Mouse (Mus musculus): ENCODE results near the gene Otulin.

Otulin gene

DNA sequence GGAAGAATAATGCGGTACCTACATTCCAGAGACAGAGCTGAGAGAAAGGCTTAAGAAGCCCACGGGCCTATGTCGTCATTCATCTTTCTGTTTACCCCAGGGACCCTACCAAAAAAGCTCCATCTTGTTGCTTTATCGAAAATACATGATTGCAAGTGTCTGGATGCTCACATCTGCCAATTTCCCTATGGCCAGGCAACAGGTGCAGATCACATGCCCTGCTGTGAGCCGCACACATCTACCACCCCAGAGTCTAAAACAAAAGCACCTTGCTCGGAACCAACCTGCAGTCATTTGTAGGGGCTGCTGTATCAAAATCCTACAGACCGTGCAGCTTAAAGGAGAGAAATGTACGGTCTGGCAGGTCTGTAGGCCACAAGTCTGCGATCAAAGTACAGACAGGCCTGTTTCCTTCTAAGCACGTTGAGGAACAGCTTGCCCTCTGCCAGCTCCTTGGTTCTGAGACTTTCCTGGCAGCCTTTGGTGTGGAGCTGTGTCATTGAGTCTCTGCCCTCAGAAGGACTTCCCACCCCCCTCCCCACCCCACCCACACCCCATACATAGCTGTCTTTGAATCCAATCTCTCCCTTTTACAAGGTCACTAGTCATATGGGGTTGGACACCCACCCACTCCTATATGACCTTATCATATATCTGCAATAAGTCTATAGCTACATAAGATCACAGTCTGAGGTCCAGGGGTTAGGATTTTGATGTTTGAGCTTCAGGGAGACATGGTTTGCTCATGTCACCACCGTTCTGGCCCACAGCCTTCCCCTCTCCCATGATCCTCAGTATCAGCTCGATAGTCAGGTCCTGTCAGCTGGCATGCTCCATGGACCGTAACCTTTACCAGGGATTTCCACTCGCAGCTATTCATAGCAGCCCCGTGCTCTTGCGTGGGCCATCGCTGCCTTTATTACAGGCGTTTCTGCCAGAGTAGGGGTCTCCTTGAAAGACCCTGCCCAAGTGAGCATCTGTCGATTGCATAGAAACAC lies 79.1 kb downstream of the Otulin start:
- no peak for DNase-seq (ENCODE audit: low spot score in 2 of 2)

DNA sequence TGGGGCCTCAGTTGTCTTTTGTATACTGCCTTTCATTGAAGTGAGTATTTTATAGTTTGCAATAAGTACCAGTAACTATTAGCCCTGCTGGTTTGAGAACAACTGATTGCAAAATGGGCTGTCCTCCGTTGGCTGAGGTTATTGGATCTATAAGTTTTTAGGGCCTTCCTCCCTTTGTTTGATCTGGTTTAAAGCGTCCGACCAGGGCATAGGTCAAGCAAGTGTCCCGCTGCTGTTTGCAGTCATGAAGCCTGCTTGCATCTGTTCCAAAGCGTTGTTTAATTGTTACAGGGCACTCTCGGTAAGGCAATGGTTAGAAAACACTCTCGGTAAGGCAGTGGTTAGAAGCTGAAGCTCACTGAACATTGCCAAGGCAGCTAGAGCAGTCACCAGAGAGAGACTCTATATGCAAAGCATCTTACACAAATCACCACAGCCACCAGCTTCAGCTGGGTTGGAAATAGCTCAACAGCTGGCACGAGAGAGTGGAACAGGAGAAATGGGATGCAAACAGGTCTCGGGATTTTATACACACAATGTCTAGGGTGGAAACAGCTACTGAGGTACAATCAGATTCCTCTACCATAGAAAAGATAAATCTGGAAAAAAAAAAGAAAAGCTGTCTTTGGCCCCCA lies 80.0 kb downstream of the Otulin start:
- DNase-seq (ENCODE audit: low spot score in 2 of 2), result no peak

DNA sequence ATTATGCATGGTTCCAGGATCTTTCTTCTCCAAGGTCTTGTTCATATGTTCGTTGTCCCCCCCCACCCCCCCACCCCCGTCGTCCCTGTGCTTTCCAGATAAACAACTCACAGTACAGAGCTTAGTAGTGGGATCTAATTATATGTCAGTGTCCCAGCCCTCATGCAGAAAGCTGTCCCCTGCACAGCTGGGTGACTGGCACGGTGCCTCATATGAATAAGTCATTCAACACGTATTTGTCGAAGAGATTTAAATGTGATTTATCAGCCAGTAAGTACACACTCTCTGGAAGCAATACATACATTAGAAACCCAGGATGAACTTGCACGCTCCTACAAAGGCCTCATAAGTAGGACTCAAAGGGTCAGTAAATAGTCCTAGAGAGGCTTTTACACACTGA lies 80.6 kb downstream of the Otulin start:
- no peak for DNase-seq (ENCODE audit: low spot score in 2 of 2)

DNA sequence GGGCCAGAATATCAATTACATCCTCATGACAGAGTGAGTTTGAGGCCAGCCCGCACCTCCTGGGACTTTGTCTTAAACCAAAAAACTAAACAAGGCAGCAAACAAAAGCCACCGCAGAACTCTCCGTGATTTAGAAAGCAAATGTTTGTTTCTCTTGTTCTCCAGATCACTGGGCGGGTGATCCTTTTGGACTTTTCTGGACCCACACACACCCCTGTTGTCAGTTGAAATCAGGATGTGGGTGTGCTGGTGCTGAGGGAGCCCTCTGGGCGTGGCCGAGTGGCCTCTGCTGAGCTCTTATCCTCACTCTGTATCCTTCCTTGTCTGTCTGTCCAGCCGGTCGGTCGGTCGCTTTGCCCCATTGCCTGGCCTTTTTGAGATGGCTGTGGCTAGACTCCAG lies 81.4 kb downstream of the Otulin start:
- no peak for DNase-seq (ENCODE audit: low spot score in 2 of 2)

DNA sequence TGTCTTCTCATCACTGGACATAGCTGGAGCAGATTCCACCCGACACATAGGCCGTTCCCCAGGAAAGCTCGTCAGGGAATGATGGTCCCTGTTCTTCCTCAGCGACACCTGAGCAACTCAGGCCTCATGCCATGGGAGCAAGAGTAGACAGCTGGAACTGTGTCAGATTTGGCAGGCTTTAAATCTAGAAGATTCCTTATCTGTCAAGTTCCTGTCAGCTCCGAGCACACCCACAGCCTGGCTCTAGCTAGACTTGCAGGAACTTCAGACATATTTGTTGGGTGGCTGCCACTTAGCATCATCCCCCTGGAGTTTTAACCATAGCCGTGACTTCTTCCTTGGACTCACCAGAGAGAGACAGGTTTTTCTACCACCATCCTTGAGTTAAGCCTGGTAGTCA lies 82.4 kb downstream of the Otulin start:
- DNase-seq (ENCODE audit: low spot score in 2 of 2), result no peak

DNA sequence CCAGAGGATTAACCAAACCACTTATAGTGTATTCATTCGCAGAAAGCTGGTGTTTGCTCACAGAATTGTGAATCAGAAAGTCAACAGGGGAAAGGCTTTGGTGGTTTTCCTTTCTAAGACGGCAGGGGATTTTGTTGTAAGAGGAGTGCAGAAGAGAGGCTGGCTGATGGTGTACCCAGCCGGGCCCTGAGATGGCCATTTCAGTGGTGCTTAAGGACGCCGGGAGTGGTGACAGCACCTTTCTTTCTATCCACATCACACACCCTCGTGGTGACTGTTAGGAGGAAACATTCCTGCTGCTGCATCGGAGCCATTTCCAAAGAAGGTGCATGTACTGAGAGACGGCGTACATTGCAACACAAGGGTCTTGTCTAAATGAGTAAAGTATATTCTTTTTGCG lies 85.3 kb downstream of the Otulin start:
- DNase-seq (ENCODE audit: low spot score in 2 of 2), result no peak

DNA sequence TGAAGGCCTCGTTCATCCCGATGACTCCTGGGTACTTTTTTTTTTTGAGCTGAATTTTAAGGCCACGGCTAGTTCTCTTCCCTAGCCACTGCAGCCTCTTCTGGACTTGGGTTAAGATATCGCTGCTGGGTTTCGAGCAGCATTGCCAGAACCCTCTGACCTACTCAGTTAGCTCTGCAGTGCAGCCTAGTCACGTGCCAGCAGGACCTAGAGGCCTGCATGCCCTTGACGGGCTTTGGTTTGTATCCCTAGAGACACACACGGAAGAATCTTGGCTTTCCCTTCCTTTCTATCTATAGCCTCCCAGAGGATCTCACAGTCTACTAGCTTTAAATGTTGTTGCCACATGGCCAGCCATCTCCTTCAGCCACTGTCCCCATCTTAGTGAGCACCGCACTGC lies 90.7 kb downstream of the Otulin start:
- DNase-seq (ENCODE audit: low spot score in 2 of 2), result no peak

DNA sequence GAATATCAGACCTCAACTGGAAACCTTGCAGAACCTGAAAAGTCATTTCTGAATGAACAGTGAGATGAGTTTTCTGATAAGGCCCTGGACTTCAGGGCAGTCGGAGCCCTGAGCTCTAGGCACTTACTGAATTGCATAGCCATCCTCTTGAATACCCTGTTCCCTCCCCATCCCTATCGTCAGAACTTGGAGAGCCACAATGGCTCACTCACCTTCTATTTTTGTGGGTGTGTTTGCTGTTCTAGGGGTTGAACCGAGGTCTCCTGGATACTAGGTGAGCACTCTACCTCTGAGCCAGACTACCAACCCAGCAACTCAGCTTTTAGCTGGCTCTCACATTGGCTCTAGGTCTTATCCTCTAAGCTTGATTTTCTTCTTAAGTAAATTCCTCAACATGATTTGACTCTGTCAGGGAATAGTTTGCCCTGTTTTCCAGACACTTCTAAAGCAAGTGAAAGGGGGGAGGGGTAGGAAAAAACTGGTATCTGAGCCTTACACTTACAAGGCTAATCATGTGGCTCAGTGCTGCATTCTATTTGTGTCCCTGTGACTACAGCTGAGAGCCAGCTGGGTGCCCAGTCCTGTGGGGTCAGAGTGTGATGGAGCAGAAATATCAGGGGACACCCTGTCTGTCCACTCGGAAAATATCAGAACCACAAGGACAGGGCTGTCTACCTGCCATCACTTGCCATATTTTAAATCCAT lies 92.8 kb downstream of the Otulin start:
- no peak for DNase-seq (ENCODE audit: low spot score in 2 of 2)

DNA sequence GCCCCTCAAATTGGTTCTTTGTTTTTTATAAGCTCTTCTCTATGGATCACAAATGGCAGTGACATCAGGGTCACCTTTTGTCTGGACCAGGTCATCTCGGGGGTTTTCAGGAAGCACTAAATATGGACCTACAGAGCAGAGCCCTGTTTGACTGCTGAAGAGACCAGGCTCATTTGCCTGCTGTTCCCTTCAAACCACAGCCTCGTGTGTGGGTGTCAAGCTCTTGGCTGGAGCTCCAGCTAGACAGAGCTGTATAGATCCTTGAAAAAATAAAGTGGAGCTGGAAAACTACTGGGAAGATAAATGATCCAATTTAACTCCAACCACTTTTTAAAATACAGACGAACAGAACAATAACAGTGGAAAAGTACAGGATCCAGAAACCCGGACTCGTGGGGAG lies 93.7 kb downstream of the Otulin start:
- no peak for DNase-seq (ENCODE audit: low spot score in 2 of 2)

DNA sequence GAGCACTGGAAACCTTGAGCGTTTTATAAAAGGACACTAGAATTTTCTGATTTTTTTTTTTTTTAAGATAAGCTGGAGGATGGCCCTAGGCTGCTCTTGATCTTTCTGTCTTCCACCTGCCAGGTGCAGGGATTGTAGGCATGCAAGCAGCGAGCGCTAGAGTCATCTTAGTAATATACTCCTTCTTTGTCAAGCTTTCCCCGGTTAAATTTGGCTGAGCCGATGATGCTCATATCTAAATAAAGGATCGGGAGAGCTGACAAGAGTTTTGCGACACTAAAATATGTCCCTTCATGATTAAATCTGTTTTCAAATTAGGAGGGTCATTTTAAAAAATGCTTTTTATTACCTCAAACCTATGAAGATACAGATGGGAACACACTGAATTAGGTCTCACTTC lies 94.3 kb downstream of the Otulin start:
- no peak for DNase-seq (ENCODE audit: low spot score in 2 of 2)

DNA sequence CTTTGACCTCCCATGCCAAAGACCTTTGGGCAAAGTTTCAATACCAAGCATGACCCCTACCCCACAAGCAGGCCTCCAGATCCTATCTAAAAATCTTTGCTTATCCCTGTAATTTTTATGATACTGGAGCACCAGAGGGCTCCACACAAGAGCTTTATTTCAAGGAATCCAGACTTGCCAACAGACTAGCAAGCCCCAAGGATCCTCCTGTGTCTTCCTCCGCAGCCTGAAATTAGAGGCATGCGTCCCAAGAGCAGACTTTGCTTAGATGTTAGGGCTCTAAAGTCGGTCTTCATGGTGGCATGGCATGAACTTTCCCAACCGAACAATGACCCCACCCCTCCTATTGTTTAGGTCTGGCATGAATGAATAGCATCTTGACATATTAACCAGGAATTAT lies 94.8 kb downstream of the Otulin start:
- DNase-seq (ENCODE audit: low spot score in 2 of 2), result no peak

DNA sequence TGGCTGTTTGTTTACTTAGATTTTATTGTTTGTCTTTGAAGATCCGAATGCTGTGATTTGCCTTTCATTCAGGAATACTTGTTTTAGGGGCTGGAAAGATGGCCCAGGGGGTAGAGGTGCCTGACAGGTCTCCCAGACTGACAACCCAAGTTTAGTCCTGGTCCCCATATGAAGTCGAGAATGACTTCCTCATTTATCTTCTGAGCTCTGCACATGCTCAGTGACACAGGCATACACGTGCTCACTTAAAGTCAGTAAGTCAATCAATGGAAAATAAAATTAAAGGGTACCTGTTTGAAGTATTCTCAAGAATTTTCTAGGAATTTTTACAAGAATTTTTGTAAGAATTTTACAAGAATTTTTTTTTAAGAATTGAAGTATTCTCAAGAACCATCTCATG lies 97.5 kb downstream of the Otulin start:
- no peak for DNase-seq (ENCODE audit: low spot score in 2 of 2)

DNA sequence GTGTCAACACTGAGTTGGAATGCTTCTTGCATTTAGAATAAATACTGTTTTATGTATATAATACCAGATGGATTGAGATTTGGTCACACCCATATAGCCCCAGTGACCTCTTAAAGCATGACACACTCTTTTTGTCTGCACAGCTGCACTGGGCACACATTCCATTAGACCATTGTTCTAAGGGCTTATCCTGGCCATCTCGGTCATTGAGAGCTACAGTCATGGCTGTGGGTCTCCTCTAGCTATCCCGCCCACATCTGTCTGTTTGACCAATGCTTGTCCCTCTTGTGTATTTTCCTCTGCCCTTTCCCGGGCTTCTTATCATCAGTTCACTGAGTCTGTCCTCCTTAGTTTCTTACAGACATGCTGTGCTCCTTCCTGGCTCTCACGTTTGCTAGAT lies 100.5 kb downstream of the Otulin start:
- DNase-seq (ENCODE audit: low spot score in 2 of 2), result no peak

DNA sequence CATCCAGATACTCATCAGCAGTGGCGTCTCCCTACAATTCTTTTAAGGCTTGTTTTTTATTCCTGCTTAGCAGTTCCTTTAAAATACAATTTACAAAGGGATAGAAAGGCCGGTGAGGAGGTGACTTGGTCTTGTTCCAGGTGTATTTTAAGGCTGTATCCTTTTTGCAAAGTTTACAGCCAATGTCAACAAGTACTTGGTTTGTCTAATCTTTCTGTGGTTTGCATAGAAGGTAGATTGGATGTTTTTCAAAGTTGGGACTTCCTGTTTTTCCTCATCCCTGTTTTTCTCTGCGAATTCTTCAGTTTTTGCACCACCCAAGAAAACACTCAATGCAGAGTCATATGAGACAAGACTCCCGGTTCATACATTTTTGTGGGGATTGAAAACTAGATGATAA lies 101.6 kb downstream of the Otulin start:
- DNase-seq (ENCODE audit: low spot score in 2 of 2), result no peak

DNA sequence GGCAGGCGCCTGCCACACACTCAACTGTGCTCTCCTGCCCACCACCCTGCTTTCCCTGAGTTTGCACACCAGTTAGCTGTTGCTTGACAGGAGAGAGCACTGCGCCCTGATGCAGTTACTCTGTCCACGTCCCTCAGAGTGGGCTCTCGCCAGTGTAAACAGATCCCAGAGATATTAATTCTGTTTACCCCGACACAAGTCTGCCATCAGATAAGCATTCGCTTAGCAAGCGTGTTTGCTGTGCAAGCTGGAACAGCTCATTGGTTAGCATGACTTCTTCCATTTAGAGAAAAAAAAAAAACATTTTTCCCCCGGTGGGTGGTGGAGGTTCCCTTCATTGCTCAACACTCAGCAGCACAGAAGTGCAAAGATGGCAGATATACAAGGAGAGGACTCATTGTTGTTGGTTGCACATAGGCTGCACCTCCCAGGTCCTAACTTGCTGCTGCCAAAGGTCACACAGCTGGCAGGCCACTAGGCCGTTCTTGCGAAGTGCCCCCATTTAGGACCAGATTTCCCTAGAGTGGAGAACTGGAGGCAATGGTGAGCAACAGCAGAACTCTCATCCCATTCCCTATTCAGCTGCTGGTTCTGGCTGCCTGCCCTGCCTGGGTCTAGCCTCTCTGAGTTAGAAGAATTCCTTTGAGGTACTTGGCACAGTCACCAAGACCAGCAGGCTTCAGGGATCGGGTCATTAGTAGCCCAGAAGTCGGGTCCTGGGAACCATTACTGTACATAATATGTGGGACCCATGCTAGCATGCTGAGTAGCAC lies 105.1 kb downstream of the Otulin start:
- no peak for DNase-seq (ENCODE audit: low spot score in 2 of 2)

DNA sequence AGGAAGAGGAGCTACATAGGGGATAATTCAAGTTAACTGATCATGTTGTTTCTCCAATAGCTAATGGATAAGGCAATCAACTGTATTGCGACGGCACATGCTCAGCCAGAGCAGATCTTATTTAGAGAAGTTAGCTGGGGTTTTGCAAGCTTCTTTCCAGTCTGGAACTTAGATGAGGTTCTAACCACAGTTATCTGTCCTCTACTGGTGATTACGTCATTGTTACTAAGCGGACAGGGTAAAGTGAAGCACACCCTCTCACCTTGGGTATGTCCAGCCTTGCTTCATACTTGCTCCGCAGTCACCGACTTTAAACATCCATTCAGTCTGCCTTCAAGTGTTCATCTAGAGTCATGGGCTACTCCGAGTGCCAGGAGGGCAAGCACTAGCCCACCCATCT lies 110.6 kb downstream of the Otulin start:
- DNase-seq (ENCODE audit: low spot score in 2 of 2), result no peak

DNA sequence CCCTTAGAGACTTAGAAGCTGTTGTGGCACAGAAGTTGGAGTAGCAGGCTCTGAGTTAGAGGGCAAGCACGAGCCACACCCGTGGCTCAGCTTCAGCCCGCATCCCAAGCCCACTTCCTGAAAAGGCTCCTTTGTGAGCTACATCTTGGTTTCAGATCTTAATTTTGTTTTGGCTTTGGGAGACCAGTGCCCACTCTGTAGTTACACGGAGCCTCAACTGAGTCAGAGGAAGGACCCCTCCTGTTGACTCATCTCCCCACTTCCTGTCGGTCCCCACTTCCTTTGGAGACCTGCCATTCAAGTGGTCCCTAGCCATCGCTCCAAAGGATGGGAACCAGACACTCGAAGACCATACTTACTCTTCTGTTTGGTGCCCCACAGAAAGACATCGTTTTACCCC lies 112.5 kb downstream of the Otulin start:
- DNase-seq (ENCODE audit: low spot score in 2 of 2), result no peak

DNA sequence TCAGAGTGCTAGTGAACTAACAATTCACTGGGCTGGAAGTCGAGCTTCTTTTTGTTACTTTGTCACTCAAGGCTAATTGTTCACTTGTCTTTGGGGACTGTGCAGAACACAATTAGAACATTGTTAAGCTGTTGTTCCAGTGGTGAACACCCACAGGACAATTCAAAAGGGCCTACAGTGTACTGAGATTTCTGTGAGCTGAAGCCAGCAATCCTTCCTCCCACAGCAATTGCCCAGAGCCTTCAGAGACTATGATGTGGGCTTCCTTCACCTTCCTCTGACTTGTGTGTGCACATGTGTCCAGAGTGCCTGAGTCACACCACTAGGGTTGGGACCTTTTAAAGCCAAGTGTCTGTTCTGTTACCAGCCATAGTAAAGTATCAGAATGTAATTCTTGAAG lies 113.6 kb downstream of the Otulin start:
- no peak for DNase-seq (ENCODE audit: low spot score in 2 of 2)

DNA sequence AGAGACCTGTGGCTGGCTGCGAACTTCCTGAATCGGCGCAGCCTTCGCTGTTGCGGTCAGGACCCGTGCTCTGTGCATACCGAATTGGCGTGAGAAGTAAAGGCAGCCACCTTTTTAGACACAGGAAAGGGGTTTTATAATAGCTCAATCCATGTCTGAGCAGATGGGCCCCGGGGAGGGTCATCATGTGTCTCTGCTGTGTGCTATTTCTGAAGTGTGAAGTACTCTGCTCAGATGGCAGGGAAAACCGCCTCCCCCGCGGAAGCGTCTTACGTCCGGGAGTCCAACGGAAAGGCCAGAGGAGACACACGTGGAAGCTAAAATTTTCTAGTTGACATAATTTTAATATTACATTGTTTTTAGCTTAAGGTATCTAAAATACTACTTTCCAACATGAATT lies 121.5 kb downstream of the Otulin start:
- no peak for DNase-seq (ENCODE audit: low spot score in 2 of 2)

DNA sequence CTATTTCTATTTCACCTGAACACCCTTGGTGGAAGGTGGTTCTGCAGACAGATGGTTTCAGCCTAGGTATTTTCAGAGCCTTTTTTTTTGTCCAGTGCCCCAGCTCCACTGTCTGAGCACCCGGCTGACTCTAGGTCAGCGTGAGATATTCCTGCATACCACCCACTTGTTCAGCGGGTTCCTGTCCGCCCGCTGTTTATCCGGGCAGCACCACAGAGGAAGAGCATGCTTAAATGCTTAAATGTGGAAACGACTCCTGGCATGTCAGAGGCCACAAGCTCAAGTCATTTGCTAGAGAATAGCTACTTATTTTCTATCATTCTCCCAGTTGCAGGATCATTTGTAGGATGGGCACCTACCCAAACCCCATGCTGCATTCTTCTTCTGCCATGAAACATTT lies 122.3 kb downstream of the Otulin start:
- no peak for DNase-seq (ENCODE audit: low spot score in 2 of 2)

DNA sequence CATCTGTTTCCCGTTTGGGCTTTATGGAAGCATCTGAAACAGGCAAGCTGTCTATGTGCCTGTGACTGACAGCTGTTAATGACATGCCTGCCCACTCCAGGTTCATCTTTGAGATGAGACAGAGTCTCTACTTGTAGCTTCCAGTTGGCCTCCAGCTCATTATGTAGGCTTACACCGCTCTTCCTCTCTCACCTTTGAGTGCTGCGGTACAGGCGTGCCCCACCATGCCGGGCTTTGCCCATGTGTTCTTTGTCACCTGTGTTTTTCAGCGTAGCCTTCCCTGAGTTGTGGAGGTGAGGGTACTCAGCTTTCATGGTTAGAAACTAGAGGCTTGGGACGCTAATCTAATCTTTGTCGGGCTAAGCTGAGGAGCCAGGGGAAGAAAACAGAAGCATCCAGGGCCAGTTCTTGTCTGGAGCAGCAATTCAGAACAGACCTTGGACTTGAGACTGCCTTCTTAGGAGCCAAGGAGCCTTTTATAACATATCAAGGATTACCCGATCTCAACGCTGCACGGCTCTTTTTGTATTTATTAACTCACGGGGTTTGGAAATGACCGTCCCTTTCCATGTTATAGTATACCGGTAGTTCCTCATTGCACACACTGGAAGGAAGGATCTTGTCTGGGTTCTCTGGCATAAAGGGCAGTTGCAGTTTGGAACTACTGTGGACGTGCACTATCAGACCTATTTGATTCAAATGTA lies 123.4 kb downstream of the Otulin start:
- no peak for DNase-seq (ENCODE audit: low spot score in 2 of 2)
